Mouse (Mus musculus): ENCODE measurements around the gene Prkrip1. TPM values are rescaled to one million over a fixed set of nuclear protein-coding genes. Genes with fewer than 3 reads are reported as not detected.
"Not testable (repeated sequence)": the region's sequence is repeated elsewhere in the genome, so short reads cannot be mapped to it uniquely, and the experiment has no call there.

Gene Prkrip1
- polyA plus RNA-seq, 1 experiment from 2014 or later: 33.8 TPM

GRCm38 (mm10) chr5:136152365-136152764 lies 46.4 kb downstream of the Prkrip1 start:
- no peaks in the 10 kb centered on the region for H3K4me1 ChIP-seq (ENCODE audit: control insufficient read depth in 2 of 2, insufficient read depth in 2 of 2, low read length in 2 of 2)
- H3K4me3 ChIP-seq (ENCODE audit: control insufficient read depth in 1 of 2, insufficient read depth in 1 of 2, low read depth in 1 of 2, low read length in 2 of 2): no peak overlapping the region
- ATAC-seq (ENCODE audit: insufficient number of reproducible peaks, insufficient read depth, low FRiP score, low read depth): no peak
- 74% methylated on average over 8 of the region's 8 CpGs for WGBS
- no peaks in the 10 kb centered on the region for H3K36me3 ChIP-seq (ENCODE audit: control insufficient read depth, insufficient read depth, low read length)
- no peak overlapping the region for H3K4me2 ChIP-seq (ENCODE audit: low read length)
- H3K9me3 ChIP-seq (ENCODE audit: control insufficient read depth, low read length): no peaks in the 10 kb centered on the region
- H3K9ac ChIP-seq (ENCODE audit: low read length): no peak overlapping the region
- H3K27ac ChIP-seq (replicated peaks in 1 of 2; ENCODE audit: control insufficient read depth in 1 of 2, insufficient read depth in 1 of 2, low read depth in 2 of 2, low read length in 2 of 2): no peak overlapping the region
- no peaks in the 10 kb centered on the region for H3K27me3 ChIP-seq (ENCODE audit: control insufficient read depth, insufficient read depth, low read length)

- H3K27me3 ChIP-seq (ENCODE audit: control insufficient read depth, insufficient read depth, low read length); H3K9me3 ChIP-seq (ENCODE audit: control insufficient read depth, low read length); H3K9ac ChIP-seq (ENCODE audit: low read length); H3K27ac ChIP-seq (replicated peaks in 1 of 2; ENCODE audit: control insufficient read depth in 1 of 2, insufficient read depth in 1 of 2, low read depth in 2 of 2, low read length in 2 of 2); H3K36me3 ChIP-seq (ENCODE audit: control insufficient read depth, insufficient read depth, low read length); H3K4me3 ChIP-seq (ENCODE audit: control insufficient read depth in 1 of 2, insufficient read depth in 1 of 2, low read depth in 1 of 2, low read length in 2 of 2); H3K4me2 ChIP-seq (ENCODE audit: low read length); H3K4me1 ChIP-seq (ENCODE audit: control insufficient read depth in 2 of 2, insufficient read depth in 2 of 2, low read length in 2 of 2); ATAC-seq (ENCODE audit: insufficient number of reproducible peaks, insufficient read depth, low FRiP score, low read depth): not testable (repeated sequence)
- WGBS: 71% methylated on average over 5 of the region's 5 CpGs
Observed at GRCm38 (mm10) chr5:136149134-136149576, 49.6 kb downstream of the Prkrip1 start.

DNA sequence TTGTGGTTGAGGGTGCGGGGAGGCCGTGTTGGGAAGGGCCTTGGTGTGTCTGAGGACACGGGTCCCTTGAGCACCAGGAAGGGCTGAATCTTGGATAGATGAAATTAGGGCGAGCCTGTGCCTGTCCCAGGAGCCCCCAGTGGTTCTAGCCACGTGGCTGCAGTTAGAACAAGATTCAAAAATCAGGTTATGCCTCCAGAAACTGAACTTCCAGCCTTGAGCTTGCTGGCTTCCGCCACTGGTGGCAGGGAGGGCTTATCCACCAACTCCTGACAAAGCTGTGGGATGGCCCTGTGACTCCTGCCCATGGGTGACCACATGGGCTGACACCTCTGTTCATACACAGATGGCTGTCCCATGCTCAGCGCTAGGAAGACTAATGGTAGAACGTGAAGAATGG lies 51.1 kb downstream of the Prkrip1 start:
- no peak overlapping the region for H3K4me2 ChIP-seq (ENCODE audit: low read length)
- no peaks in the 10 kb centered on the region for H3K27me3 ChIP-seq (ENCODE audit: control insufficient read depth, insufficient read depth, low read length)
- WGBS: 66% methylated on average over 8 of the region's 8 CpGs
- ATAC-seq (ENCODE audit: insufficient number of reproducible peaks, insufficient read depth, low FRiP score, low read depth): no peak
- no peaks in the 10 kb centered on the region for H3K4me1 ChIP-seq (ENCODE audit: control insufficient read depth in 2 of 2, insufficient read depth in 2 of 2, low read length in 2 of 2)
- no peak overlapping the region for H3K9ac ChIP-seq (ENCODE audit: low read length)
- H3K4me3 ChIP-seq (ENCODE audit: control insufficient read depth in 1 of 2, insufficient read depth in 1 of 2, low read depth in 1 of 2, low read length in 2 of 2): no peak overlapping the region
- no peaks in the 10 kb centered on the region for H3K36me3 ChIP-seq (ENCODE audit: control insufficient read depth, insufficient read depth, low read length)
- H3K27ac ChIP-seq (replicated peaks in 1 of 2; ENCODE audit: control insufficient read depth in 1 of 2, insufficient read depth in 1 of 2, low read depth in 2 of 2, low read length in 2 of 2): no peak overlapping the region
- 0 out of 2 replicates have a peak, but pooled peaks cover 6% of the 10 kb centered on the region for H3K9me3 ChIP-seq (ENCODE audit: control insufficient read depth, low read length)

DNA sequence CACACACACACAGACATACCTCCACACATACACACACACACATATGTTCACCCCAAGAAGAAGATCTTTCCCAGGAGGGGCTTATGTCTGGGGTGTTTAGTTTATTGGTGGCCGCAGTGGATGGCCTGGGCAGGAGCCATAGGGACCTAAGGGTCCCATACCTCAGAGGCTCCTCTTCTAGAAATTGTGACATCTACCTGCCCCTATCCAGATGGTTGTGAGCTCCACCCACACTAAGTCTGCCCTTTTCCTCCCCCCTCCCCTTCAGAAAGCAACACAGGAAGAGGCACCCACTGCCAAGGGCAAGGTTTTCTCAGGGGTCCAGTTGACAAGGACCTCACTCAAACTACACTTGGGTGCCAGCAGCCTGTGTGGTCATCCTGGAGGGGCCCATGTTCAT lies 51.8 kb downstream of the Prkrip1 start:
- Histone ChIP-seq H3K4me2 (ENCODE audit: low read length) (no peak overlapping the region), H3K9me3 (ENCODE audit: control insufficient read depth, low read length) (0 out of 2 replicates have a peak, but pooled peaks cover 9% of the 10 kb centered on the region), H3K4me1 (ENCODE audit: control insufficient read depth in 2 of 2, insufficient read depth in 2 of 2, low read length in 2 of 2) (no peaks in the 10 kb centered on the region), H3K9ac (ENCODE audit: low read length) (no peak overlapping the region), H3K4me3 (ENCODE audit: control insufficient read depth in 1 of 2, insufficient read depth in 1 of 2, low read depth in 1 of 2, low read length in 2 of 2) (no peak overlapping the region), H3K36me3 (ENCODE audit: control insufficient read depth, insufficient read depth, low read length) (peaks cover 4% of the 10 kb centered on the region; the same call in 1 of the 2 replicates), H3K27ac (replicated peaks in 1 of 2; ENCODE audit: control insufficient read depth in 1 of 2, insufficient read depth in 1 of 2, low read depth in 2 of 2, low read length in 2 of 2) (no peak overlapping the region), H3K27me3 (ENCODE audit: control insufficient read depth, insufficient read depth, low read length) (no peaks in the 10 kb centered on the region)
- no peak for ATAC-seq (ENCODE audit: insufficient number of reproducible peaks, insufficient read depth, low FRiP score, low read depth)
- WGBS: 75% methylated on average over 1 of the region's 1 CpGs

DNA sequence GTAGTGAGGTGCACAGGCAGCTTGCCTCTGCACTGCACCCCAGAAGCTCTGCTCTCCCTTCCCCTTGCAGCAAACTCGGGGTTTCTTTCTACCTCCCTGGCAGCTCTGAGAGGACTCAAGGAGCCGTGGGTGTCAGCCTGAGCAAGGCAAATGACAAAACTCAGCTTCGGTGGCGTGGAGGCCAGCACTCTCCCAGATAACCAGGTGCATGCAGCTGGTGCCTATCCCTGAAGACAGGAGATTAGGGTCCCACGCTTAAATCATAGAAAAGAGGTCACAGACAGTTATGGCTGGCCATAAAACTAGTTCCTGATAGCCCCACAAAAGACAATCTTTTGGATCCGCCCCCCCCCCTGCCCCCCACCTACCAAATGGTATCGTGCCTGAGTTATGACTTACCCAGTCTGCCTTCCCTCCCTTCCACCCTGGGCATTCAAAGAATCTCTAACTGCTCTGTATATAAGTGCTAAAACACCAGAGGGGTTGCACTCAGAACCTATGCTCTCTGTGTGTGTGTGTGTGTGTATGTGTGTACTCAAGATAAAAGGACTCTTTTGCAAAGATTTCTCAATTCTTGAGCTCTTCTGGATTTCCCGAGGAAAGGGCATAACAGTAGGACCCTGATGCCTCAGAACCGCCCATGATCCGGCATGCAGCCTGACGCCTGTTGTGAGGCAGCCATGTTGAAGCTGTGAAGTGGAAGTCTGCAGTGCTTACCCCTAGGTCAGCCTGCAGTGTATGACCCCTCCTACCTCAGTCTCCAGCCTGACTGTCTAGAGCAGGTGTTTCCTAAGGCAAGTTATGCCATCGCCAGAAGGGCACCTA lies 53.9 kb downstream of the Prkrip1 start:
- Histone ChIP-seq H3K9me3 (ENCODE audit: control insufficient read depth, low read length) (0 out of 2 replicates have a peak, but pooled peaks cover 9% of the 10 kb centered on the region), H3K4me1 (ENCODE audit: control insufficient read depth in 2 of 2, insufficient read depth in 2 of 2, low read length in 2 of 2) (no peaks in the 10 kb centered on the region), H3K9ac (ENCODE audit: low read length) (no peak overlapping the region), H3K27ac (replicated peaks in 1 of 2; ENCODE audit: control insufficient read depth in 1 of 2, insufficient read depth in 1 of 2, low read depth in 2 of 2, low read length in 2 of 2) (no peak overlapping the region), H3K27me3 (ENCODE audit: control insufficient read depth, insufficient read depth, low read length) (no peaks in the 10 kb centered on the region), H3K36me3 (ENCODE audit: control insufficient read depth, insufficient read depth, low read length) (peaks cover 25% of the 10 kb centered on the region), H3K4me2 (ENCODE audit: low read length) (no peak overlapping the region), H3K4me3 (ENCODE audit: control insufficient read depth in 1 of 2, insufficient read depth in 1 of 2, low read depth in 1 of 2, low read length in 2 of 2) (no peak overlapping the region)
- 57% methylated on average over 12 of the region's 12 CpGs for WGBS
- ATAC-seq (ENCODE audit: insufficient number of reproducible peaks, insufficient read depth, low FRiP score, low read depth): no peak

DNA sequence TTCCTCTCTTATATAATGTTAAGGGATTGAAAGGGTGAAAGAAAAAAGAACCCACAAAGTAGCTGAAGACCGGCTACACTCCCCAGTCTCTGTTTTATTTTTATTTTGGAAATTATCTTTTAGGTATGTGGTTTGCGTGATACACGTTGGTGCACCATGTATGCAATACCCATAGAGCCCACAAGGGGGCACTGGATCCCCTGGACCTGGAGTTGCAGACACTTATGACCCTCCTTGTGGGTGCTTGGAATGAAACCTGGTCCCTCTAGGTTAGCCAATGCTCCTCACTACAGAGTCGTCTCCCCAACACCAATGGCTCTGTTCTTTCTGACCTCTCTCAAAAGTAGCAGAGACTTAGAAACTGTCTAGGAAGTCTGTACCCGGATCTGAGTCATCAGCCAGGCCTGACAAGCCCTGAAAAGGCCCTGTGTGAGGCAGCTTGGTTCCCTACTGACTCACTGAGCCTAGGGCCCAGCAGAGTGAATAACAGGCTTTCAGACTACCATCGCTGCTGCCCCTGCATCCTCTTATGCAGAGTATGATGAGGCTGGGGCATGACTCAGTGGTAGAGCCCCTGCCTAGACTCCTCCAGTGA lies 55.5 kb downstream of the Prkrip1 start:
- H3K9me3 ChIP-seq (ENCODE audit: control insufficient read depth, low read length): 0 out of 2 replicates have a peak, but pooled peaks cover 9% of the 10 kb centered on the region
- no peaks in the 10 kb centered on the region for H3K4me1 ChIP-seq (ENCODE audit: control insufficient read depth in 2 of 2, insufficient read depth in 2 of 2, low read length in 2 of 2)
- H3K9ac ChIP-seq (ENCODE audit: low read length): no peak overlapping the region
- H3K4me2 ChIP-seq (ENCODE audit: low read length): no peak overlapping the region
- no peak for ATAC-seq (ENCODE audit: insufficient number of reproducible peaks, insufficient read depth, low FRiP score, low read depth)
- H3K4me3 ChIP-seq (ENCODE audit: control insufficient read depth in 1 of 2, insufficient read depth in 1 of 2, low read depth in 1 of 2, low read length in 2 of 2): no peak overlapping the region
- H3K27me3 ChIP-seq (ENCODE audit: control insufficient read depth, insufficient read depth, low read length): no peaks in the 10 kb centered on the region
- 83% methylated on average over 6 of the region's 6 CpGs for WGBS
- peaks cover 37% of the 10 kb centered on the region for H3K36me3 ChIP-seq (ENCODE audit: control insufficient read depth, insufficient read depth, low read length)
- no peak overlapping the region for H3K27ac ChIP-seq (replicated peaks in 1 of 2; ENCODE audit: control insufficient read depth in 1 of 2, insufficient read depth in 1 of 2, low read depth in 2 of 2, low read length in 2 of 2)

DNA sequence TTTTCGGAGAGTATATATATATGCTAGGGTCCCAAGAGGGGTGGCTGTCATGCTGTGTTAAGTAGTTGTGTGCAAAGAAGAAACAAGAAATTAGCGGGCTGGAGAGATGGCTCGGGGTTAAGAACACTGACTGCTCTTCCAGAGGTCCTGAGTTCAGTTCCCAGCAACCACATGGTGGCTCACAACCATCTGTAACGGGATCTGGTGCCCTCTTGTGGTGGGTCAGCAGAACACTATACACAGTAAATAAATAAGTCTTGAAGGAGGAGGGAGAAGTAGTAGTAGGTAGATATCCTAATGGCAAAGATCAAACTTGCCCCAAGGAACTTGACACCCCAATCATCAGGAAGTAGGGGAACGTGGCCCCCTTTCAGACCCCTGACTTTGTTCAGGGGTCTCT lies 56.0 kb downstream of the Prkrip1 start:
- no peaks in the 10 kb centered on the region for H3K4me1 ChIP-seq (ENCODE audit: control insufficient read depth in 2 of 2, insufficient read depth in 2 of 2, low read length in 2 of 2)
- H3K27me3 ChIP-seq (ENCODE audit: control insufficient read depth, insufficient read depth, low read length): no peaks in the 10 kb centered on the region
- 86% methylated on average over 5 of the region's 5 CpGs for WGBS
- no peak overlapping the region for H3K4me3 ChIP-seq (ENCODE audit: control insufficient read depth in 1 of 2, insufficient read depth in 1 of 2, low read depth in 1 of 2, low read length in 2 of 2)
- H3K9ac ChIP-seq (ENCODE audit: low read length): no peak overlapping the region
- H3K9me3 ChIP-seq (ENCODE audit: control insufficient read depth, low read length): 0 out of 2 replicates have a peak, but pooled peaks cover 9% of the 10 kb centered on the region
- H3K27ac ChIP-seq (replicated peaks in 1 of 2; ENCODE audit: control insufficient read depth in 1 of 2, insufficient read depth in 1 of 2, low read depth in 2 of 2, low read length in 2 of 2): no peak overlapping the region
- ATAC-seq (ENCODE audit: insufficient number of reproducible peaks, insufficient read depth, low FRiP score, low read depth): no peak
- H3K36me3 ChIP-seq (ENCODE audit: control insufficient read depth, insufficient read depth, low read length): peaks cover 39% of the 10 kb centered on the region
- no peak overlapping the region for H3K4me2 ChIP-seq (ENCODE audit: low read length)

All from heart, embryonic 14.5 days (tissue).